Mouse (Mus musculus) heart, postnatal 25 days (tissue): ENCODE data around the gene Il16. TPM values are rescaled to one million over a fixed set of nuclear protein-coding genes. Genes with fewer than 3 reads are reported as not detected.

Source experiments
- DNase-seq: peaks from one replicate; pipeline ENCODE4 v3.0.0; 2022; ENCODE audit warnings: low spot score
- intact Hi-C: fragments of 180-260 bp; cut with DNase I; formaldehyde crosslinking; loops from one replicate; pipeline ENCODE4 v1.15.1; 2025
- total RNA-seq, 2 experiments: library from RNA; stranded (reverse); gene quantifications; 2 replicates each; pipeline ENCODE4 v1.2.3; 2021

Gene Il16
- total RNA-seq, 2 experiments from 2014 or later, result 8.2 to 8.4 TPM

DNA sequence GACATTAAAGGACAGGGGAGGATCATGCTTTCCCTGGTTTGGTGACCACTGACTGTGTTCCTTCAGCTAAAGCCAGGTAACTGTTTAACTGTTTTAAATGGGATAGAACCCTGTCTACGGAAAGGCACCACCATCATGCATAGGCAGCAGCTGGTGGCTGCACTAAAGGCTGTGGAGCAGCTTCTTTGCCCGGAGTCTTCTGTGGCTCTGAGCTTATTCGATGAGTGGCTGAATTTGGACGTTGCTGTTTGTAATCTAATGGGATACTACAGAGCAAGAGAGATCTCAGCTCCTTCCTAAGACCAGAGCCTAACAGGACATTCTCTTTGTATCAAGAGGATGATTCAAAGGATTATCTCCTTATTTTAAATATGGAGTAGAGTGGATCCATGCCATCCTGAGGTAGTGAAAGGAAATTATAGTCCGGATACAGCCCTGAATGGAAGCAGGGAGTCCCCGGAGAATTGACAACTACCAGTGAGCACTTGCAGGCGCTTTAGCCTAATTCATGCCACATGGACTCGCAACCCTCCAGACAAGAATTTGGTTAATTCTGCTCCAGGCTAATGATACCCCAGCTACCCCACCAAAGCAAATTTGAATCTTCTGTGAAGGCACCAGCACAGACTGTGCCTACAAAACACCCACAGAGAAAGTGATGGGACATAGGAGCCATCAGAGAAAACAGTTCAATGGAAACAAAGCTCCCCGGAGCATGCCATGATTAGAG is 42.3 kb downstream of the Il16 start:
- intact Hi-C loops, result no loop called here
- DNase-seq, result no peak

DNA sequence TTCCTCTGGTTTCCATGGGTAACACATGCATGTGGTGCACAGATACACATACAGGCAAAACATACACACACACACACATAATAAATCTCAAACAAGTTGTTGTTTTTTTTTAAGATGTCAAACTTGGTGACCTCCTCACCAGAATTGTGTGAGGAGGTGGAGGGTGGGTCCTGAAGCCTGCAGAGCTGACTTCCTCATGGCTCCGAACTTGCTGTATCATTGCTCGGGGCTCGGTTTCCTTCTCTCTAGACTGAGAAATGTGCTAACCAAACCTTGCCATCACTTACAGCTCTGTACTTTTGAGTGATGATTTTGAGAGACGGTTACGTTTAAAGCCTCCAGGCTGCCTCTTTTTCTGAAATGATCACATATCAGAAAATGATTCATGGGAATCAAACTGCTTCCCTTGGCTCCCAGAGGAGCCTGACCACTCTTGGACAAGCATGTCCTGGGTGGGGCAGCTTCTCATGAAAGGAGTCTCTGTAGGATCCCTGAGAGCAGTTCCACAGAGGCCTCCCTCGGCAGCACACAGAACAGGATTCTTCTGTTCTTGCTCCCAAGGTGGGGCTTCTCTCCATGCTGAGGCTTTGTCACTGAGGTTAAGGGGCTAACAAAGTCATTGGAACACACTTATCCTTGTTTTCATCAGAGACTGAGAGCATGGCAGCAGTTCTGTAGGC is 46.3 kb downstream of the Il16 start:
- no peak for DNase-seq
- intact Hi-C loops, result no loop called here

GRCm38 (mm10) chr7:83695449-83696212 is 49.9 kb downstream of the Il16 start:
- intact Hi-C loops, result loop anchor here (1.0 to 2.0 kb wide), 2 partner anchors 79 to 107 kb away; no protein-coding TSS in a partner anchor
- no peak for DNase-seq

GRCm38 (mm10) chr7:83682640-83683274 is 62.8 kb downstream of the Il16 start:
- intact Hi-C loops, result no loop called here
- DNase-seq, result no peak

GRCm38 (mm10) chr7:83678506-83678905 is 67.0 kb downstream of the Il16 start:
- intact Hi-C loops, result loop anchor here (10.0 kb wide), 1 partner anchor 964 kb away; no protein-coding TSS in a partner anchor

DNA sequence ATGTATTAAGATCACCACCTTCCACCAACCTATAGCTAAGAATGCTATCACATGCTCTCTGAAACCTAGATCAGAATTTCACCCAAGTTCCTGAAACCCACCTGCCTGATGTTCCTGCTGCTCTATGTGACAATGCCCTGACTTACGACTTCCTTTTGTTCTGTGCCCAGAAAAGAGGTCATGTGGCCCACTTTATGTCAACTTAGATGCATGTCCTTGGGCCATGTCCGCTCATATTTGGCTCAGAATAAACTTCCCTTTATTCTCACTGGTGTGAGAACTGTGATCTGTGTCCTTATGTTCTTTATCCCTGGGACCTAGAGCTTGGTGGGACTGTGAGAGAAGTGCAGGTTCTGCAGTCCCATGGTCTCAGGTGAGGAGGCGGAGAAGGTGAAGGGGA is 68.2 kb downstream of the Il16 start:
- DNase-seq, result no peak
- intact Hi-C loops, result loop anchor here (10.0 kb wide), 1 partner anchor 962 kb away; no protein-coding TSS in a partner anchor

More at GRCm38 (mm10) chr7:83678506-83678905, 67.0 kb downstream of the Il16 start:
- no peak for DNase-seq

GRCm38 (mm10) chr7:83675545-83676254 is 69.8 kb downstream of the Il16 start:
- intact Hi-C loops, result loop anchor here (1.0 to 10.0 kb wide), 2 partner anchors 107 to 961 kb away; no protein-coding TSS in a partner anchor
- DNase-seq, result no peak

DNA sequence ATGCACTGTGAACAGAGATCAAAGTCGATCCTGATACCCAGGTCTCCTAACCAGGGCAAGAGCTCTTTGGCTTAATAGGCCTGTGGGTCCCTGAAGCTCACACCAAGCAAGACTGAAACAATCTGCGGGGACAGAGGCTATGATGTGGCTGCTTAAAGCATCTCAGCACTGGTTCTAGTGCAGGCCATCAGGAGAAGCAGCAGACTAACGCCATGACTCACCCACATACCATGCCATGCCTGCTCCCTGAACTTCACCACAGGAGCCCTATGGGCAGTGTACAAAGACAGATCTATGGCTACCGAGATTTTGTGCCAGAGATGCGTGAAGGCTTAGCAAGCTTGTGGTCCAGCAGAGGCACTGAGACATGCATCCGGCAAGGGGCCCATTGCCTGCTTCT is 74.0 kb downstream of the Il16 start:
- DNase-seq, result no peak

DNA sequence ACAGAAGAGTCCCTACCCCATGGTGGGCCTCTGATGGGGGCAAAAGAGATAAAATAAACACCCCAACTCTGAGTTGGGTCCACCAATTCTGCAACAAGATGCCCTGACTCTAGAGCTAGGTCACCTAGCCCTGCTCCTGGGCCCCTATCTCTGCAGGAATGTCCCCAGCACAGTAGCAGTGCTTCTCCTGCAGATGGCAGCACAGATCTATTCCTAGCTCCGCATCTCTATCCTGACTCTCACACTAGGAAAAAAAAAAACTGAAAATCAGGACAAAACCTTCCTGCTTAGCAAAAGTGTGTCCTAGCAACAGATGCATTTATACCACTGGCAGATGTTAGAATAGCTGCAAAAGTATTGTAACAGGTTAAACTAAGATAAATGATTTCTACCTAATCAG is 76.8 kb downstream of the Il16 start:
- intact Hi-C loops, result loop anchor here (1.0 to 5.0 kb wide), 3 partner anchors 106 to 219 kb away; no protein-coding TSS in a partner anchor
- no peak for DNase-seq

More for the DNA sequence above, 74.0 kb downstream of the Il16 start:
- intact Hi-C loops, result loop anchor here (10.0 kb wide), 1 partner anchor 957 kb away; no protein-coding TSS in a partner anchor

DNA sequence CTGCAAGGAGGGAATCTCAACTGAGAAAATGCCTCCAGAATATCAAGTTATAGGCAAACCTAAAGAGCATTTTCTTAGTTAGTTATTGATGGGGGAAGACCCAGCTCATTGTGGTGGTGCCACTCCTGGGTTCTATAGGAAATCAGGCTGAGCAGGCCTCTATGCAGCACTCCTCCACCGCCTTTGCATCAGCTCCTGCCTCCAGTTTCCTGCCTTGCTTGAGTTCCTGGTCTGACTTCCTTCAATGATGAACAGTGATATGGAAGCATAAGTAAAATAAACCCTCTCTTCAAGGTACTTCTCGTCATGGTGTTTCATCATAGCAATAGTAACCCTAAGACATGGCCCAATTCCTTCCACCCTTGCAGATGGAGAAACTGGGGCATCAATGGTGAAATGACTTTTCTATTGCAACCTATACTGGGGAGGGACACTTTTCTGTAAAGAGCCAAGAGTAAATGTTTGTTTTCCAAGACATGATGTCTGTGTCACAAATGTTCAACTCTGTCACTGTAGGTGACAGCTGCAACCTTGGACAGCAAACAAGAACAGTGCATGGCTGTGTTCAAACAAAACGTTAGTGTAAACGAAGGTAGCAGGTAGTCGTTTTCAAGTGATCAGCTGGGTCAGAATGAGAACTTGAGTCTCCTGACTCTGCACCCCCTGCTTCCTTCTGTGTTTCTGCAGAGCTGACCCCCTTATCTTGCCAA is 77.4 kb downstream of the Il16 start:
- DNase-seq, result no peak
- intact Hi-C loops, result loop anchor here (1.0 to 5.0 kb wide), 3 partner anchors 106 to 219 kb away; no protein-coding TSS in a partner anchor

GRCm38 (mm10) chr7:83666087-83666595 is 79.4 kb downstream of the Il16 start:
- intact Hi-C loops, result loop anchor here (5.0 kb wide), 1 partner anchor 221 kb away; no protein-coding TSS in a partner anchor
- DNase-seq, result no peak

- DNase-seq, result no peak
- intact Hi-C loops, result no loop called here
Observed at GRCm38 (mm10) chr7:83662711-83663375, 82.7 kb downstream of the Il16 start.

GRCm38 (mm10) chr7:83661763-83662162 is 83.8 kb downstream of the Il16 start:
- DNase-seq, result no peak
- intact Hi-C loops, result no loop called here

DNA sequence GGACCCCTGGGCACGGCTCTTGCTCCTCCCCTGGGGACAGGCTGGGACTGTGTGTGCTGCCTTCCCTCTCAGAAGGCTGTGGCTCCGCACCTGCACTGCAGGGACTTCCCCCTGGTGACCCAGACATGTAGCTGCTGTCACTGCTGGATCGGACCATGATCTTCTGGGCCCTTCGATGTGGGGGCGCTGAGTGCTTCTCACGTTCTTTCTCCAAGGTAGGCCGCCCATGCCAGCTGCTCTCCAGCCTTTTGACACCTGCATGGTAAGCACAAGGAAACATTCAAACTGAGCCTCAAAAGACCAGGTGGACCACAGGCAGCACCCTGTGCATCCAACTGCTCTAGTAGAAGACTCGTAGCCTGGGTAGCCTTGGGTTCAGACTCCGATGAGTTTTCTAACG is 84.5 kb downstream of the Il16 start:
- intact Hi-C loops, result no loop called here
- no peak for DNase-seq

- DNase-seq, result no peak
- intact Hi-C loops, result no loop called here
Observed at GRCm38 (mm10) chr7:83660273-83660691, 85.2 kb downstream of the Il16 start.

GRCm38 (mm10) chr7:83659159-83660065 is 86.1 kb downstream of the Il16 start:
- intact Hi-C loops, result no loop called here
- DNase-seq, result peak; percentile 39

DNA sequence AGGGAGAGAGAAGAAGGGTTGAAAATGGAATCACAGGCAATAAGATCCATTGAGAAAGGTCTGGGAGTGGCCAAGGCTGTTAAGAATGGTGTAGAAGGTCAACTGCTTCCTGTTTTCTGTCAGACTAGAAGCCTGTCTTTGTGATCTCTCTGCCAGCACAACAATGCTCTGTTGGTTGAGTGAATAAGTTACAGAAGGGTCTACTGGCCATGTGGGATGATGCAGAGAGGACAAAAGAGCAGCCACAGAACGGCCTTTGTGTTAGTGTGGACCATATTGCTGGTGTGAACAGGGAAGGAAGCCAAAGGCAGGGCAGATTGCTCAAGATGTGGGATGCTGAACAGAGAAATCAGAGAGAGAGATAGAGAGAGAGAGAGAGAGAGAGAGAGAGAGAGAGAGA is 86.8 kb downstream of the Il16 start:
- DNase-seq, result no peak
- intact Hi-C loops, result no loop called here
